Mouse (Mus musculus): ENCODE results near the gene Ehd1.

DNA sequence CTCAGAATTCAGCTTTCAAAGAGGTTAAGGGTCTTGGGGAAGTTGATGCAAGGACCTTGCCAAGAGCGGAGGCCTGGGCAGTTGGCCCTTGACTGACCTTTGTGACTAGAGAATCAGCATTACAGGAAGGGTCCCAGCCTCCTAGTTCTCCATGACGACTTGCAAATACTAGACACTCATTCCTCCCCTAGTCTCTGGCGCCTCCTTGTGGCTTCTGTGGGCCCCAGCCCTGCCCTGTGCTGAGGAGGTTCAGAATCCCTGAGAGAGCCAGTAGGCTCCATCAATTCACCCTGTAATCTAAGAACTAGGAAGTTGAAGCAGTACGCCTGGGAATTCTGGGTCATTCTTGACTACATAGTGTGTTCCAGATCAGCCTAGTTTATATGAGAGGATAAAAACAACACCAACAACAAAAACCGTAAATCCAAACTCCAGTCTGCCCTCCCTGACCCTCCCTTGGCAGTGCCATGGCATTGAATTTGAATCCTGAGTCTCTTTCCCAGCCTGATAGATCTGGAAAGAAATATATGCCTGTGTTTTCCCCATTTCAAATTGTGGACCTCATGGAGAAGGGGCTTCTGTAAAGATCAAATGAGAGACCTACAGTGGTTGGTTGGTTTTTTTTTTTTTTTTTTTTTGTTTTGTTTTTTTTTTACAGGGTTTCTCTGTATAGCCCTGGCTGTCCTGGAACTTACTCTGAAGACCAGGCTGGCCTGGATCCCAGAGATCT, 28.4 kb downstream of the Ehd1 start:
- TF ChIP-seq EP300 (IDR thresholded peaks at IDR 0.05; ENCODE audit: insufficient read depth, low read depth, low read length): no peak
- TF ChIP-seq CTCF (IDR thresholded peaks at IDR 0.05; ENCODE audit: low read depth, low read length): peak; percentile 96
